Mouse (Mus musculus) frontal cortex, postnatal 10 days (tissue): ENCODE measurements around the gene Ccr2.
A peak's percentile ranks its signal among the peaks of the same experiment; 100 is the strongest.
"Not testable (repeated sequence)": the region's sequence is repeated elsewhere in the genome, so short reads cannot be mapped to it uniquely, and the experiment has no call there.

Experiments used
- DNase-seq, 2 experiments: peaks; one replicate each; pipeline ENCODE4 v3.0.0; 2022; ENCODE audit warnings: low spot score in 2 of 2, mixed read lengths in 1 of 2

Gene Ccr2

GRCm38 (mm10) chr9:124118489-124118888, 16.7 kb downstream of the Ccr2 start:
- no peak for DNase-seq

- DNase-seq = no peak
These were observed 19.8 kb downstream of the Ccr2 start, which contains the start of gene Ccr5 for GRCm38 (mm10) chr9:124121387-124122184. Ccr5 (plus strand) TSS chr9:124121543.

- no peak for DNase-seq
These were observed 23.8 kb downstream of the Ccr2 start for GRCm38 (mm10) chr9:124125576-124125975.

- DNase-seq = no peak
These were observed 24.6 kb downstream of the Ccr2 start for GRCm38 (mm10) chr9:124126373-124126772.

- no peak for DNase-seq
These were observed 25.7 kb downstream of the Ccr2 start for GRCm38 (mm10) chr9:124127412-124127811.

- DNase-seq = peak in 1 of 2 experiments; percentile 13
These were observed 26.6 kb downstream of the Ccr2 start for GRCm38 (mm10) chr9:124128379-124128778.

GRCm38 (mm10) chr9:124132899-124133298, 31.1 kb downstream of the Ccr2 start:
- not testable (repeated sequence) for DNase-seq

GRCm38 (mm10) chr9:124134919-124135318, 33.2 kb downstream of the Ccr2 start:
- not testable (repeated sequence) for DNase-seq

GRCm38 (mm10) chr9:124137619-124138018, 35.9 kb downstream of the Ccr2 start:
- no peak for DNase-seq

- no peak for DNase-seq
These were observed 36.5 kb downstream of the Ccr2 start for GRCm38 (mm10) chr9:124138055-124138775.

- no peak for DNase-seq
These were observed 41.9 kb downstream of the Ccr2 start for GRCm38 (mm10) chr9:124143678-124144077.

- no peak for DNase-seq
These were observed 44.6 kb downstream of the Ccr2 start for GRCm38 (mm10) chr9:124146307-124146706.
